Mouse (Mus musculus): ENCODE data around the gene C130060K24Rik.

Gene C130060K24Rik

GRCm38 (mm10) chr6:65380918-65381772, at the start of gene C130060K24Rik:
TSS of gene C130060K24Rik (plus strand) at chr6:65381105.
- DNase-seq (ENCODE audit: low spot score in 2 of 2), result no peak

- DNase-seq (ENCODE audit: low spot score in 2 of 2), result no peak
Measured at GRCm38 (mm10) chr6:65334246-65334645, 46.7 kb upstream of the C130060K24Rik start.

GRCm38 (mm10) chr6:65339391-65339790, 41.5 kb upstream of the C130060K24Rik start:
- DNase-seq (ENCODE audit: low spot score in 2 of 2), result no peak

- no peak for DNase-seq (ENCODE audit: low spot score in 2 of 2)
Measured at GRCm38 (mm10) chr6:65341360-65341759, 39.5 kb upstream of the C130060K24Rik start.

- DNase-seq (ENCODE audit: low spot score in 2 of 2), result no peak
Measured at GRCm38 (mm10) chr6:65347736-65348135, 33.2 kb upstream of the C130060K24Rik start.

- no peak for DNase-seq (ENCODE audit: low spot score in 2 of 2)
Measured at GRCm38 (mm10) chr6:65348255-65348654, 32.6 kb upstream of the C130060K24Rik start.

- no peak for DNase-seq (ENCODE audit: low spot score in 2 of 2)
Measured at GRCm38 (mm10) chr6:65351622-65352021, 29.3 kb upstream of the C130060K24Rik start.

GRCm38 (mm10) chr6:65375918-65376317, 5.0 kb upstream of the C130060K24Rik start:
- no peak for DNase-seq (ENCODE audit: low spot score in 2 of 2)

GRCm38 (mm10) chr6:65421888-65422287, 41.0 kb downstream of the C130060K24Rik start:
- no peak for DNase-seq (ENCODE audit: low spot score in 2 of 2)

- no peak for DNase-seq (ENCODE audit: low spot score in 2 of 2)
Measured at GRCm38 (mm10) chr6:65427065-65427464, 46.2 kb downstream of the C130060K24Rik start.

- no peak for DNase-seq (ENCODE audit: low spot score in 2 of 2)
Measured at GRCm38 (mm10) chr6:65433159-65433558, 52.3 kb downstream of the C130060K24Rik start.

- DNase-seq (ENCODE audit: low spot score in 2 of 2), result no peak
Measured at GRCm38 (mm10) chr6:65453465-65453864, 72.6 kb downstream of the C130060K24Rik start.

GRCm38 (mm10) chr6:65465294-65465693, 84.4 kb downstream of the C130060K24Rik start:
- no peak for DNase-seq (ENCODE audit: low spot score in 2 of 2)

- DNase-seq (ENCODE audit: low spot score in 2 of 2), result no peak
Measured at GRCm38 (mm10) chr6:65470320-65470719, 89.4 kb downstream of the C130060K24Rik start.

- DNase-seq (ENCODE audit: low spot score in 2 of 2), result no peak
Measured at GRCm38 (mm10) chr6:65472455-65472854, 91.5 kb downstream of the C130060K24Rik start.

GRCm38 (mm10) chr6:65498786-65499185, 117.9 kb downstream of the C130060K24Rik start:
- no peak for DNase-seq (ENCODE audit: low spot score in 2 of 2)

Data from right cerebral cortex, postnatal 36 days (tissue).